Mouse (Mus musculus) liver (tissue): ENCODE results near the gene Ppp1r32.
A peak's percentile ranks its signal among the peaks of the same experiment; 100 is the strongest.

ENCODE experiments used
- DNase-seq: peaks from one replicate; pipeline ENCODE4 v3.0.0-alpha.2; 2020; ENCODE audit warnings: mixed read lengths

The Ppp1r32 gene

DNA sequence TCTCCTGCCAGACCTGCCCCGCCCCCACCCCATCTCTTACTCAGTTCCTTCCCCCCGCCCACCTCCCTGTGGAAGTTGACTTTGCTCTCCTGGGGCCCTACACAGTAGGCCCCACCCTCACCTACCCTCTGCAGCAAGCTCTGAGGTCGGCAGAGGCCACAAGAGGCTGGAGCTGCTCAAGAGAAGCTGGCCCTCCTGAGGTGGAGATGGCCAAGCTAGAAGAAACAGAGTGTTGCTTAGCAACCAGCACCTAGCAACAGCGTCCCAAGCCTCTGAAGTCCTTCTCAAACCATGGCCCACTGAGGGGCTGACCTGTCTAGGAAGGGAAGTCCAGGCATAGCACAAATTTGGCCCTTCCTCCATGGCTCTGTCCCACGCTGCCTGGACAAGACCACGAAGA is at the start of gene Ppp1r32:
Ppp1r32 (minus strand) TSS at position 226 of the 400 bp plus-strand sequence.
- no peak for DNase-seq

GRCm38 (mm10) chr19:10530082-10530481 is 47.4 kb upstream of the Ppp1r32 start:
- DNase-seq: no peak

DNA sequence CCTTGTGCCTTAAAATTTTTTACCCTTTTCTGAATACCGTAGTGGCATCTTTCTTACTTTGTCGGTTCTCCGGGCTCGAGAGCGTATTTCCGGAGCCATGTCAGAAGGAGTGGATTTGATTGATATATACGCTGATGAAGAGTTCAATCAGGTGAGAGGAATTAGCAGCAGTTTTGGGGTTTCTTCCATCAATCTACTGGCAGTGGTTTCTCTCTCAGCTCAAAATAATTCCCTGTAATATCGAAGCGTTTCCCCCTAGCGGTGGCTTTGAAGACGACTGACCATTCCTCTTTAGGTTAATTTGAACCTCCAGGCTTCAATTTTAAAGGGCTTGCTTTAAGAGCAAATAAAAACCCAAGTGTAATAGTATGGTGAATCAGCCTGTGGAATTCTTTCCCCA is 43.2 kb upstream of the Ppp1r32 start, which contains the start of gene Sdhaf2:
Sdhaf2 (minus strand) TSS at position 233 of the 400 bp plus-strand sequence.
- DNase-seq: peak; percentile 27

DNA sequence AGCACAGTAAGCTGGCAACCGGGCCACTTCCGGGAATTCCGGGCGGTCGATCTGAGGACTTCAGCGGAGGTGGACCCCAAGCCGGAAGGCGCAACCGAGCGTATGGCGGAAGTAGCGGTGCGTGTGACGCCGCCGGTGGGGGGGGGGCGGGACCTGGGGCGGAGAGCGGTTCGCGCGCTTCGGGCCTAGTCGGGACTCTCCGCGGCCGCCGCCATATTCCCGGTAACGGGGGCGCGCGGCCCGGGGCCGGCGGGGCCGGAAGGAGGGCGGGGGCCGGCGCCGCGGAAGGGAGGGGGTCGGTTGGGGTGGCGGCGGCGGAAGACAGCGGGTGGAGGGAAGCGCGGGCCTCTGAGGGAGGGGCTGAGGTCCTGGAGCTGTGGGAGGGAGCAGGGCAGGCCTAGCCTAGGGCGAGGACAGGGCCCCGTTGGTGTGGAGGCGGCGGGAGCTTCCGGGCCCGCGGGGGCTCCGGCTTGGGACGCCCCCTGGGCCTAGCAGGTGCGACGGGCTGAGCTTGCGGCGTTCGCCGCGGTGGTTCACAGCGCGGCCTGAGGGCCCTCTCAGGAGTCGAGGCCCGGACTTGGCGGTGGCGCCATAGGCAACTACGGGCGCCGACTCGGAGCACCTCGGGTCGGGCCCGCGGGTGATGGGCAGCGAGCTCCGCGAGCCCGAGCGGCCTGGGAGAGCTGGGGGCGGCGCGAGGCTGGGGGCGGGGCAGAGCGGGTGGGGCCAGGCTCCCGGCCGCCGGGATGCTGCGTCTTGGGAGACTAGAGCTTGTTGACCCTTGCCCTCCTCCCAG is 42.6 kb upstream of the Ppp1r32 start, which contains the start of gene Cpsf7:
Cpsf7 (plus strand) TSS at position 161 of the 796 bp plus-strand sequence.
- peak; percentile 95 for DNase-seq

DNA sequence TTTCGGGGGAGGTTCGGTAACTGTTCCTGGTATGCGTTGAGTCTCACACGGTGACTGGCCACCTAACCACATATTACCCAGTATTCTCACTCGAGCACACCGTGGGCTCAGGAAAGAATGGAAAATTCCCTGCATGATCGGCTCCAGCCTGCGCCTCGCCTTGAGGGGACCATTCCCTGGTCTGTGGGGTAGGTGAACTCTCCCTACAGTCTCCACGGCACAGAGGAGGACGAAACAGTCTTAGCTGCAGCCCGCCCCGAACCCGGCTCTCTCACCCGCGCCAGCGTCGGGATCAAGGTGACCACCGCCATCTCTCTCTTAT is 42.0 kb upstream of the Ppp1r32 start:
- DNase-seq: no peak

DNA sequence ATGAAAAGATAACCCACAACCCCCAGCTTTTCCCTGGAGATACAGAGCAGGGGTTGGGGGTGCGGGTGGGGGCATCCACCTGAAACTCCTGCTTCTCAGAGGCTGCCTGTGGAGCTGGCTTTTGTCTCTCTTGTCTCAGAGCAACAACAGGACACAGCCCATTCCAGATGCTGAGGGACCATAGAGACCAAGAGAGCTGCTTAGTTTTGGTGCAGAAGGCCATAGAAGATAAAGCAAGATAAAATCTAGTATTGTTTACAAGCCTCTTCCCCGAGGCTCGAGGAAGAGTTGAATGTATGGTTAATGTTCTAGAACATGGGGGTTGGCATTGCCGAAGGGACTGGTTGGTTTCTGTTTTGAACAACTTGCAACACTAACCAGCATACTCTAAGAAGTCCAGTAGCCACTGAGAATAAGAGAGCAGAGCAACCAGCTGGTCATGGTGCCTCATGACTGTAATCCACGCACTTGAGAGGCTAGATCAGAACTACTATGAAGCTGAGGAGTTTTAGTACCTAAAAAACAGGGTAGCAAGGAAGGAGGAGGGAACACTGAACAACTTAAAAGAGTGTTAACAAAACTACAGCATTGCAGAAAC is 40.9 kb upstream of the Ppp1r32 start:
- no peak for DNase-seq

GRCm38 (mm10) chr19:10521926-10522325 is 39.2 kb upstream of the Ppp1r32 start:
- no peak for DNase-seq

DNA sequence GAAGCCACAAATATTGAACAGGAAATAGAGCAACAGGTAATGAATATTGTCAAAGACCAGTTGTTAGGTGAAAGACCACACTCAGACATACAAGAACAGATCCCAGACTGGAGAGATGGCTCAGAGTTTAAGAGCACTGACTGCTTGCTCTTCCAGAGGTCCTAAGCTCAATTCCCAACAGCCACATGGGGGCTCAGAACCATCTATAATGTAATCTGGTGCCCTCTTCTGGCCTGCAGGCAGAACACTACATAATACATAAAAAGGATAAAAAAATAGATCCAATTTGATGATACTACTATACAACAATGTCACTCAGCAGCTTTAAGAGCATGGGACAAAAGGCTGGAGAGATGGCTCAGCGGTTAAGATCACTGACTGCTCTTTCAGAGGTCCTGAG is 37.6 kb upstream of the Ppp1r32 start:
- DNase-seq: no peak

GRCm38 (mm10) chr19:10510759-10511330 is 28.1 kb upstream of the Ppp1r32 start:
- no peak for DNase-seq

DNA sequence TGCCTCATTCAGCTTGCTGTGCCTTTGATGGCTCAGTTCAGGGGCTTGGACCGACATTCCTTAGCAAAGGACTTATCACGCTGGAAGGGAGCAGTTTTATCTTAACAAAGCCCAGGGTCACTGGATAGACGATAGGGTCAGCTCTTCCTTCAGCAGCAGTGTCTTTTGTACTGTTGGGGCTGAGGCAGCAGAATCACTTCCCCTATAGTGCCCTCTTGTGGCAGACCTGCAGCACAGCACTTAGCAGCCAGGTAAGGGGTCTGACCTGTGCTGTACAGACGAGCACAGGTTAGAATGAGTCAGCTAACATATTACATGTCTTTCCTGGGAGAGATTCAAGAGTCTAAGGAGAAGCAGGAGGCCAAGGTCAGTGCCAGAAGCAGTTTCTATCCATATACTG is 19.8 kb upstream of the Ppp1r32 start:
- peak; percentile 44 for DNase-seq

GRCm38 (mm10) chr19:10500581-10500980 is 17.9 kb upstream of the Ppp1r32 start:
- no peak for DNase-seq

GRCm38 (mm10) chr19:10497512-10498160 is 14.9 kb upstream of the Ppp1r32 start:
- no peak for DNase-seq

DNA sequence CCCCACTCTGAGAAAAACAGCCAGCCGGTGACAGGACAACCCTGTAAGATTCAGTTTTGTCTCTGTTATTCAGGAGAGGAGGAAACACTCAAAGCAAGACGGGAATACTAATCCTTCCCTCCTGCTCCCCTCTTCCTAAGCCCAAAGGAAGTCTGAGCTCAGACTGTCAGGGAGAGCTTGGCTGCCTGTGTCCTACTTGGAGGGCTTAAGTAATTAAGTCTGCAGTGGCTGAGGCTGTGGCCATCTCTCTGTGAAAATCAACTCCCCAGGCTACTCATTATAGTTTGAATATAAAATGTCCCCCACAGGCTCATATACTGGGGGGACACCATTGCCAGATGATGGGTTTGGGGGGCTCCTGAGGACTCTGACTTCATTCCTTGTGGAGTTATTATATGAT is 14.2 kb upstream of the Ppp1r32 start:
- DNase-seq: no peak

- DNase-seq: no peak
Measured at GRCm38 (mm10) chr19:10495670-10496069, 12.9 kb upstream of the Ppp1r32 start.

- peak; percentile 45 for DNase-seq
Measured at GRCm38 (mm10) chr19:10486264-10486738, 3.6 kb upstream of the Ppp1r32 start.

GRCm38 (mm10) chr19:10479541-10479940 is 3.2 kb downstream of the Ppp1r32 start:
- DNase-seq: no peak

- no peak for DNase-seq
Measured at GRCm38 (mm10) chr19:10473779-10474178, 8.9 kb downstream of the Ppp1r32 start.

GRCm38 (mm10) chr19:10472958-10473357 is 9.8 kb downstream of the Ppp1r32 start:
- no peak for DNase-seq

DNA sequence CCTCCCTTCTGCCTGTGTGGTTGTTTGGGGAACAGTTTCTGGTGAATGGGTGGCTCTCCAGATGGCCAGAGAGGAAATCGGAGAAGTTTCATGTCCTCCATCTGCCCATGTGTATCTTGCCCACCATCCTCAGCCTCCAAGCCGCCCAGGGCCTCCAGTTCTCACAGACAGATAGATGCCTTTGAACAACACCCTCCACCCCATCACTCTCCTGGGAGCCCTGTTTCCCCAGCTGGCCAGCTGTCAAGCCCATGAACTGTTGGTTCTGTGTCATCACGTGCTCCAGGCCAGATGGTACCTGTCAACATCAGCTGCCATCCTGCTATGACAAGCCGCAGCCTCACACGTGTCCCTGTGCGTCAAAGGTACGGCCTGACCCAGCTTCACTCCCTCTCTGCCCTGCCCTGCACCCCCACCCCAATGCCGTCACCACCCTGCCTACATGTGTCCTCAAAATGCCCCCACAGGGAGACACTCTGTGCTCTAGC is 13.5 kb downstream of the Ppp1r32 start:
- DNase-seq: no peak

GRCm38 (mm10) chr19:10464427-10464826 is 18.3 kb downstream of the Ppp1r32 start:
- no peak for DNase-seq

GRCm38 (mm10) chr19:10461584-10461983 is 21.1 kb downstream of the Ppp1r32 start:
- DNase-seq: no peak

DNA sequence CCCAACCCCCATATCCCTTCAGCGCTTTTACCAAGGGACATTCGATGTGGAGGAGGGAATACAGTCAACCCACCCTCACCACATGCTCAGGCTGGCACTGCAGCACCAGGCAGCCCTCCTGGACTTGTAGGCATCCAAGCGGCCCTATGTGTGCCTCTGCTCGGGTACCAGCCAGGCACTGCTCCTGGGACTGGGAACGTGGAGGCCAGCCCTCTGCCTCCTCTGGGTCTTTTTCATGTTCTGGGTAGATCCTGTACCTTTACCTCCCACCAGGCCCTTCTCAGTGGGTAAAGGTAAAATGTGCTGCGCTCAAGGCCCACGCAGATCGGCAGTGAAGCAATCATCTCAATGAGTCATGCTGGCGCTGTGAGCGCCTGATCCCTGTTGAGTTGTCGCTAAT is 22.8 kb downstream of the Ppp1r32 start:
- no peak for DNase-seq

DNA sequence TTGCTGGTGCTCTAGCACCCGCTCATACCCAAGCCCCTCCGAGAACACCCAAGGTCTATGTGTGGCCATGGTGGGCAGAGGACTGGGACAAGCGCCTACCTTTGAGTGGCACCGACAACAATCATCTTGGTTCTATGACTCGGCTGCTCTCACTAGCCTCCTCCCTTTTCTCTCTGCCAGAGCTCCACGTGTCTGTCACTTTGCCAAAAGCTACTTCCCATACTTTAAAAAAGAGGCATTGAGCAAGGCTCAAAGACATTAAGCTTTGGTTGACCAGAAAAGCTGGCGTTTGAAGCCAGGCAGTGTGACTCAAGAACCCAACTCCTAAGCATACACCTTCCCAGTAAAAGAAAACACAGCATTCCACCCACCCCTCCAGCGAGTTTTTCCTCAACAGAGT is 24.6 kb downstream of the Ppp1r32 start:
- no peak for DNase-seq
